Mouse (Mus musculus) heart, adult 2 months (tissue): ENCODE measurements around the gene Cdc37. TPM values are rescaled to one million over a fixed set of nuclear protein-coding genes. Genes with fewer than 3 reads are reported as not detected.
"Not testable (repeated sequence)": the region's sequence is repeated elsewhere in the genome, so short reads cannot be mapped to it uniquely, and the experiment has no call there.

Experiments
- DNase-seq, 2 experiments: peaks; one replicate each; pipeline ENCODE4 v3.0.0; 2021
- H3K27ac ChIP-seq: fragments of 200-600 bp; 2 replicates; pipeline ENCODE4 v1.8.1; 2022
- H3K27me3 ChIP-seq: fragments of 200-500 bp; 2 replicates; pipeline ENCODE4 v1.6.1; 2012; ENCODE audit warnings: mild to moderate bottlenecking, low read length, inconsistent platforms, mixed read lengths; ENCODE audit not compliant: control insufficient read depth, insufficient read depth
- H3K36me3 ChIP-seq: fragments of 200-500 bp; 2 replicates; pipeline ENCODE4 v1.6.1; 2012; ENCODE audit warnings: low read length, inconsistent platforms; ENCODE audit not compliant: control insufficient read depth, insufficient read depth
- H3K4me1 ChIP-seq: fragments of 200-500 bp; 2 replicates; pipeline ENCODE4 v1.6.1; 2011; ENCODE audit warnings: low read length; ENCODE audit not compliant: control insufficient read depth, insufficient read depth
- H3K4me3 ChIP-seq: fragments of 200-600 bp; 2 replicates; pipeline ENCODE4 v1.8.1; 2022
- H3K79me2 ChIP-seq: fragments of 200-500 bp; replicated peaks from 2 replicates; pipeline ENCODE4 v1.6.1; 2012; ENCODE audit warnings: mild to moderate bottlenecking, inconsistent platforms, low read length, moderate library complexity, mixed read lengths; ENCODE audit not compliant: control insufficient read depth, insufficient read depth
- H3K9ac ChIP-seq: fragments of 200-500 bp; 2 replicates; pipeline ENCODE4 v1.6.1; 2012; ENCODE audit warnings: low read depth, mild to moderate bottlenecking, control low read depth, inconsistent platforms, low read length, mixed read lengths
- CTCF ChIP-seq: fragments of 200-600 bp; IDR thresholded peaks from 2 replicates; pipeline ENCODE4 v1.8.1; 2022; ENCODE audit warnings: antibody characterized with exemption, mild to moderate bottlenecking, moderate library complexity
- EP300 ChIP-seq: fragments of 200-500 bp; IDR thresholded peaks from 2 replicates; pipeline ENCODE4 v1.6.1; 2011; ENCODE audit warnings: low read depth, low read length, control low read depth; ENCODE audit not compliant: insufficient read depth
- POLR2A ChIP-seq: fragments of 200-500 bp; IDR thresholded peaks from 2 replicates; pipeline ENCODE4 v1.6.1; 2011; ENCODE audit warnings: mild to moderate bottlenecking, low read depth, low read length, control low read depth; ENCODE audit not compliant: insufficient read depth
- WGBS: fragments of 180-500 bp; shearing (Covaris S2); methylation state at CpG from one replicate; pipeline ENCODE4 v1.1.7; 2018; 5-methylcytosine and 5-hydroxymethylcytosine counted together
- intact Hi-C: fragments of 180-260 bp; cut with DNase I; formaldehyde crosslinking; loops from one replicate; pipeline ENCODE4 v1.15.1; 2025
- long read RNA-seq: library from polyadenylated mRNA; stranded (forward); transcript quantifications from one replicate; pipeline ENCODE4 v2.0.0, GENCODE M21; 2021
- polyA plus RNA-seq: library from polyadenylated mRNA; depleted of rRNA; stranded (reverse); fragments of >200 nt; gene quantifications from 2 replicates; pipeline ENCODE4 v1.2.3, GENCODE M21; 2012; rRNA removed
- total RNA-seq, 2 experiments: library from RNA; stranded (reverse); gene quantifications; 2 replicates each; pipeline ENCODE4 v1.2.3; 2021

The Cdc37 gene
- total RNA-seq (100 to 1,000 TPM; 150 to 162 TPM), polyA plus RNA-seq (62.3 and 96.1 TPM in 2 replicates)
- long read RNA-seq, full-length matches to known transcripts: 154 of 178 reads
- long read RNA-seq, partial matches to known transcripts: 15 of 178 reads
- long read RNA-seq, other reads (novel, unspliced or antisense): 9 of 178 reads

DNA sequence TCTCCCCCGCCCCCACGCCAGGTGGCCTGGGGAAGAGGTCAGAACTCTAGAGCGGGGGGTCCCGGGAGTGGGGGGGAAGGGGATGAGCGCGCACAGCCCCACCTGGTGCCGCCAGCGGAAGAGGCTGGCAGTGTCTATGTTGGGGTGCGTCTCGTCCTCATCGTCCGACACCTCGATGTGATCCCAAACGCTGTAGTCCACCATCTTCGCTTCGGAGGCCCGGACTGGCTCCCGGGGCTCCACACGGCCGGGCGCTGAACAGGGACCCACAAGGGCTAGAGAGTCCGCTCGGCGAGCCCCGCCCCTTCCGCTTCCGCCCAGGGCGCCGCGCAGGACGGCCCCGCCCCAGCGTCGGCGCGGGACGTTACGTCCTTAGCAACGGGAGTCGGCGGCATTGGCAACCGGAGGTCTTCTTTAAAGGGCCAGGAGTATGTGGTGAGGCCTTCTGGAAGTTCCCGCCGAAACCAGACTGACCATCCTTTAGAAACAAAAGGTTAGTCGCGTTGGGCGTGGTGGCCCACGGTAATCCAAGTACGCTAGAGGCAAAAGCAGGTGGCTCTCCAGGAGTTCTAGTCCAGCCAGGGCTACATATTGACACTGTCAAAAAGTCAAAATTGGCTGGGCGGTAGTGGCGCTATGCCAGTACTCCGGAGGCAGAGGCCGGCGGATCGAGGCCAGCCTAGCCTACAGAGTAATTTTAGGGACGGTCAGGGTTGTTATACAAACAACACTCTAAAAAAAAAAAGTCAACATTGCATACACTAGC lies at the start of gene Cdc37:
Gene Cdc37 (minus strand): TSS at position 329 of the 766 bp plus-strand sequence.
- Histone ChIP-seq H3K27me3 (no peaks in the 10 kb centered on the region), H3K4me1 (peaks cover 21% of the 10 kb centered on the region), H3K4me3 (peak within 1 kb of the TSS; percentile 71), H3K27ac (peak within 1 kb of the TSS; percentile 86), H3K9ac (peak within 1 kb of the TSS; percentile 74), H3K36me3 (peaks cover 4% of the 10 kb centered on the region), H3K79me2 (peaks cover 2% of the 10 kb centered on the region; the same call in 1 of the 2 replicates)
- DNase-seq: peak; percentile 96
- WGBS: 2% methylated on average over 56 of the region's 56 CpGs
- TF ChIP-seq POLR2A (peak; percentile 78), EP300 (no peak), CTCF (0 out of 2 replicates have a peak, but pooled peaks have one; percentile 2)
- intact Hi-C loops: loop anchor here (5.0 kb wide), 1 partner anchor 72 kb away; no protein-coding TSS in a partner anchor

DNA sequence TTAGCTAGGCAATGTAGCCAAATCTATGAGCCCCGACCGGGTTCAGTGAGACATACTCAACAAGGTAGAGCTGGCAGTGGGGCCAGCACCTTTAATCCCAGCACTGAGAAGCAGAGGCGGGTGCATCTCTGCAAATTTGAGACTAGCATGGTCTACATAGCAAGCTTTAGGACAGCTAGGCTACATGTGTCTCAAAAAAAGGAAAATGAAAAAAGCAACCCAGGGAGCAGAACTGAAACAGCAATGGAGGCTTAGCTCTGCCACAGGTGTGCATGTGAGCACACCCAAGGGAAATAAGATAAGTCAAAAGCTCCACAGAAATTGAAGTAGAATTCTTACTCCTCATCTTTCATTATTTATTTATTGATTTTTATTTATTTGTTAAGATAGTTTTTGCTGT lies 49.2 kb upstream of the Cdc37 start:
- WGBS: 93% methylated on average over 3 of the region's 3 CpGs
- Histone ChIP-seq H3K9ac (no peak overlapping the region), H3K4me3 (no peak overlapping the region), H3K27me3 (no peaks in the 10 kb centered on the region), H3K36me3 (no peaks in the 10 kb centered on the region), H3K79me2 (no peaks in the 10 kb centered on the region), H3K4me1 (no peaks in the 10 kb centered on the region), H3K27ac (no peak overlapping the region)
- intact Hi-C loops: no loop called here
- no peak for DNase-seq
- no peak for TF ChIP-seq POLR2A
- no peak for TF ChIP-seq EP300
- no peak for TF ChIP-seq CTCF

DNA sequence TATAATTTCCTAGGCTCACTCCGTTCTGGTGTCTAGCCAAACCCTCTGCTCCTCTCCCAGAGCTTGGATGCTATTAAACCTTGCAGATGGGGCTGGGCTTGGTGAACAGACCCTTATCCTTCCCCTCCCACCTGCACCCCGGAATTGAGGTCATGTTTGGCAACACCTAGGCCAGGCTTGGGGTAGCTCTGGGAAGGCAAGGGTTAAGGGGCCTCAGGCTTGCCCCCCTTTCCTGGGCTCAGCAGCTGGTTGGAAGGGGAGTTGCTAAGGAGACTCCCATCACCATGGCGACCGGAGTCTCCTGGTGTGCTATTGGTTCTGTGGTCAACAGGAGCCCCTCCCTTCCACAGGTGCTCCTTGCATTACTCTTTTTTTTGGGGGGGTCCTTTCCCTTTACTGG lies 48.2 kb upstream of the Cdc37 start:
- no peaks in the 10 kb centered on the region for H3K4me1 ChIP-seq
- no peak overlapping the region for H3K27ac ChIP-seq
- no peaks in the 10 kb centered on the region for H3K79me2 ChIP-seq
- no peak for DNase-seq
- intact Hi-C loops: no loop called here
- H3K9ac ChIP-seq: no peak overlapping the region
- TF ChIP-seq POLR2A: no peak
- no peak for TF ChIP-seq CTCF
- H3K27me3 ChIP-seq: no peaks in the 10 kb centered on the region
- H3K4me3 ChIP-seq: no peak overlapping the region
- no peaks in the 10 kb centered on the region for H3K36me3 ChIP-seq
- WGBS: 71% methylated on average over 4 of the region's 4 CpGs

- H3K79me2 ChIP-seq: no peaks in the 10 kb centered on the region
- DNase-seq: no peak
- WGBS: 71% methylated on average over 19 of the region's 19 CpGs
- H3K27me3 ChIP-seq: no peaks in the 10 kb centered on the region
- H3K27ac ChIP-seq: no peak overlapping the region
- intact Hi-C loops: no loop called here
- H3K9ac ChIP-seq: no peak overlapping the region
- H3K4me3 ChIP-seq: no peak overlapping the region
- TF ChIP-seq EP300 (no peak), POLR2A (no peak), CTCF (no peak)
- no peaks in the 10 kb centered on the region for H3K4me1 ChIP-seq
- no peaks in the 10 kb centered on the region for H3K36me3 ChIP-seq
These were observed 47.0 kb upstream of the Cdc37 start for GRCm38 (mm10) chr9:21196521-21197433.

DNA sequence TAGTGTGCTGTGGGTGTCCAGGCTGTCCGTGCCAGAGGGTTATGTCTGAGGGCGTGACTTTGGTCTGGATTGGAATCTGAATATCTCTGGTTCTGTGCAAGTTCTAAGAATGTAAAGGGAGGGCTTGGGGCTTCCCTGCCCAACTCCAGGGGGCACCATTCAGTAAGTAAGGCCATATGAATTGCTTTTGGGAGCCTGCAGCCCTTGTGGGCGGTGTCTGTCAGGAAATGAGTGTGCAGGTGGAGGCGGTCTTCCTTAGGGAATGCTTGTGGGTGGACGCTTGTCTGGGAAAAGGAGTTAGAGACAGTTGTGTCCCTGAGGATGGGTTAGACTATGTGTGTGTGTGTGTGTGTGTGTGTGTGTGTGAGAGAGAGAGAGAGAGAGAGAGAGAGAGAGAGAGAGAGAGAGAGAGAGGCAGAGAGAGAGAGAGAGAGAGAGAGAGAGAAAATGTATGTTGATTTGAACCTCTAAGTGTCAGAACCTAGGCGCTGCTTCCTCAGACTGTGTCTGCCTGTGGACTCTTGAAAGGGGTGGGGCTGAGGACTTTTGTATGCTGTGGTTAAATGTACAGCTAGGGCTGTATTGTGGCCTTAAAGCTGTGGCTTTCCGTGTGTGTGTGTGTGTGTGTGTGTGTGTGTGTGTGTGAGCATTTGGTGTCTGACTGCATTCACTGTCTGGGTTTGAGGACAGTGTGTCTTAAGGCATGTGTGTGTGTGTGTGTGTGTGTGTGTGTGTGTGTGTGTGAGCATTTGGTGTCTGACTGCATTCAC lies 46.1 kb upstream of the Cdc37 start:
- intact Hi-C loops, H3K4me3 ChIP-seq, H3K4me1 ChIP-seq, H3K36me3 ChIP-seq, DNase-seq, H3K9ac ChIP-seq, H3K27me3 ChIP-seq, H3K79me2 ChIP-seq, H3K27ac ChIP-seq: not testable (repeated sequence)
- WGBS: 57% methylated on average over 7 of the region's 7 CpGs
